Mouse (Mus musculus) megakaryocyte, embryonic 14.5 days (primary cell): ENCODE results near the gene Cks2.

Experiments used
- FLI1 ChIP-seq: IDR thresholded peaks from 2 replicates; pipeline ENCODE4 v1.6.1; 2012; ENCODE audit warnings: low read length, inconsistent platforms, mixed read lengths
- GATA1 ChIP-seq: IDR thresholded peaks from 3 replicates; pipeline ENCODE4 v1.6.1; 2012; ENCODE audit warnings: mixed read lengths, low read length, inconsistent platforms, borderline replicate concordance

- TF ChIP-seq GATA1 (no peak), FLI1 (no peak)
These were observed 27.7 kb upstream of the Cks2 start for GRCm38 (mm10) chr13:51617306-51617705.
